22 mouse cellular contexts compared by ENCODE assay signal in genomic region chr16:58450648-58451047, GRCm38 (mm10). TPM values are rescaled to one million over a fixed set of nuclear protein-coding genes. Genes with fewer than 3 reads are reported as not detected.
A peak's percentile ranks its signal among the peaks of the same experiment; 100 is the strongest.
DNase-seq lines count a peak whose midpoint lies in the region; ATAC-seq and TF ChIP-seq lines count a peak whose summit lies in the region.
"Had no signal": no experiment of that assay in that cellular context is flagged by ENCODE, and none has a peak within 500 bp of the region (broad histone marks: within the 10 kb centered on the region; RNA-seq: fewer than 3 reads in every experiment).

No protein-coding gene starts in this region.

- no peak overlapping the region for H3K9ac ChIP-seq in hindbrain, postnatal 0 days (replicated peaks; ENCODE audit: low read length)
- no peak overlapping the region for H3K9ac ChIP-seq in hindbrain, embryonic 13.5 days
- no peak overlapping the region for H3K9ac ChIP-seq in liver, embryonic 14.5 days (replicated peaks)
- no peak overlapping the region for H3K9ac ChIP-seq in liver, embryonic 11.5 days (ENCODE audit: low read depth, low read length)
- H3K9ac ChIP-seq: embryonic facial prominence, embryonic 13.5 days; forebrain, embryonic 12.5 days; heart, embryonic 15.5 days had no signal

- H3K4me2 ChIP-seq in hindbrain, postnatal 0 days (ENCODE audit: low read depth, low read length) = no peak overlapping the region
- no peak overlapping the region for H3K4me2 ChIP-seq in hindbrain, embryonic 13.5 days
- H3K4me2 ChIP-seq in liver, embryonic 14.5 days (ENCODE audit: low read depth) = no peak overlapping the region
- no peak overlapping the region for H3K4me2 ChIP-seq in liver, embryonic 11.5 days
- H3K4me2 ChIP-seq: embryonic facial prominence, embryonic 13.5 days; forebrain, embryonic 12.5 days; heart, embryonic 11.5 days; heart, embryonic 15.5 days had no signal

- no peak overlapping the region for H3K27ac ChIP-seq in hindbrain, postnatal 0 days
- no peak overlapping the region for H3K27ac ChIP-seq in hindbrain, embryonic 13.5 days
- no peak overlapping the region for H3K27ac ChIP-seq in liver, embryonic 14.5 days
- H3K27ac ChIP-seq in liver, embryonic 11.5 days (ENCODE audit: low read depth, low read length) = no peak overlapping the region
- H3K27ac ChIP-seq: embryonic facial prominence, embryonic 13.5 days; forebrain, embryonic 12.5 days; heart, embryonic 15.5 days had no signal

- H3K4me1 ChIP-seq in hindbrain, postnatal 0 days (ENCODE audit: insufficient read depth, low read length) = no peaks in the 10 kb centered on the region
- no peaks in the 10 kb centered on the region for H3K4me1 ChIP-seq in hindbrain, embryonic 13.5 days (replicated peaks)
- H3K4me1 ChIP-seq in liver, embryonic 14.5 days (replicated peaks; ENCODE audit: control insufficient read depth in 2 of 2, insufficient read depth in 2 of 2, low read length in 1 of 2) = peaks cover 37 to 38% of the 10 kb centered on the region in 2 experiments
- peaks cover 24% of the 10 kb centered on the region for H3K4me1 ChIP-seq in liver, embryonic 11.5 days (replicated peaks; ENCODE audit: control insufficient read depth, insufficient read depth, low read length)
- H3K4me1 ChIP-seq: embryonic facial prominence, embryonic 13.5 days; forebrain, embryonic 12.5 days had no signal

- TF ChIP-seq CTCF in hindbrain, postnatal 0 days (IDR thresholded peaks at IDR 0.05; ENCODE audit: low read depth) = peak; percentile 26
- TF ChIP-seq CTCF in liver, embryonic 14.5 days (IDR thresholded peaks at IDR 0.05; ENCODE audit: low read depth) = 0 out of 2 replicates have a peak, but pooled peaks have one; percentile 17

- TF ChIP-seq EP300 in liver, embryonic 14.5 days (IDR thresholded peaks at IDR 0.05; ENCODE audit: low read depth) = no peak

- H3K27me3 ChIP-seq in hindbrain, postnatal 0 days (ENCODE audit: insufficient read depth, low read length) = no peaks in the 10 kb centered on the region
- H3K27me3 ChIP-seq in hindbrain, embryonic 13.5 days = no peaks in the 10 kb centered on the region
- H3K27me3 ChIP-seq in liver, embryonic 14.5 days (ENCODE audit: control insufficient read depth, insufficient read depth, low read length) = no peaks in the 10 kb centered on the region
- H3K27me3 ChIP-seq in liver, embryonic 11.5 days (replicated peaks; ENCODE audit: control insufficient read depth, insufficient read depth, low read length) = no peaks in the 10 kb centered on the region
- H3K27me3 ChIP-seq: CH12.LX; embryonic facial prominence, embryonic 13.5 days; forebrain, embryonic 12.5 days; heart, embryonic 15.5 days had no signal

- WGBS in hindbrain, postnatal 0 days = 78% methylated on average over 6 of the region's 6 CpGs
- 70% methylated on average over 6 of the region's 6 CpGs for WGBS in hindbrain, embryonic 13.5 days
- WGBS in liver, embryonic 14.5 days (ENCODE audit: insufficient replicate concordance) = 50% methylated on average over 6 of the region's 6 CpGs
- WGBS in liver, embryonic 11.5 days = 66% methylated on average over 6 of the region's 6 CpGs

- DNase-seq in heart, adult 11 months = peak; percentile 91
- DNase-seq in heart, adult 8-10 months (ENCODE audit: low spot score) = no peak
- DNase-seq in hindbrain, postnatal 0 days (ENCODE audit: low spot score) = no peak
- DNase-seq in liver, embryonic 14.5 days (ENCODE audit: low read depth in 3 of 3, low spot score in 3 of 3) = no peak
- DNase-seq in liver, embryonic 11.5 days (ENCODE audit: low spot score) = no peak
- DNase-seq in 3T3-L1 (ENCODE audit: low read depth, low spot score) = peak; percentile 25
- no peak for DNase-seq in ovary, adult 18-20 months (ENCODE audit: low spot score)
- DNase-seq: adrenal gland, adult 2 months; adrenal gland, postnatal 25 days; cerebellum, adult 18-20 months; cerebellum, adult 9-11 months; cerebellum, postnatal 36 days; gastrocnemius, postnatal 25 days; heart, postnatal 36 days had no signal

- H3K4me3 ChIP-seq in hindbrain, postnatal 0 days (ENCODE audit: low read length) = no peak overlapping the region
- no peak overlapping the region for H3K4me3 ChIP-seq in hindbrain, embryonic 13.5 days
- H3K4me3 ChIP-seq in liver, embryonic 14.5 days (ENCODE audit: insufficient read depth in 1 of 2, low read depth in 2 of 2, low read length in 2 of 2) = no peak overlapping the region
- H3K4me3 ChIP-seq in liver, embryonic 11.5 days (ENCODE audit: low read depth, low read length) = no peak overlapping the region
- H3K4me3 ChIP-seq: embryonic facial prominence, embryonic 13.5 days; forebrain, embryonic 12.5 days; heart, embryonic 15.5 days had no signal

- peaks cover 9% of the 10 kb centered on the region; the same call in 1 of the 2 replicates for H3K36me3 ChIP-seq in hindbrain, postnatal 0 days (ENCODE audit: insufficient read depth, low read length)
- peaks cover 25% of the 10 kb centered on the region for H3K36me3 ChIP-seq in hindbrain, embryonic 13.5 days
- H3K36me3 ChIP-seq in liver, embryonic 14.5 days (replicated peaks; ENCODE audit: control insufficient read depth, insufficient read depth, low read depth) = no peaks in the 10 kb centered on the region
- peaks cover 8% of the 10 kb centered on the region; the same call in 1 of the 2 replicates for H3K36me3 ChIP-seq in liver, embryonic 11.5 days (ENCODE audit: control insufficient read depth, insufficient read depth, low read length)

- no peak for ATAC-seq in hindbrain, postnatal 0 days
- no peak for ATAC-seq in hindbrain, embryonic 13.5 days (ENCODE audit: low FRiP score)
- ATAC-seq in liver, embryonic 14.5 days (ENCODE audit: insufficient read depth) = no peak
- ATAC-seq in liver, embryonic 11.5 days (replicated peaks; ENCODE audit: low FRiP score) = no peak
- ATAC-seq: forebrain, embryonic 16.5 days; hindbrain, embryonic 16.5 days had no signal

- no peaks in the 10 kb centered on the region for H3K9me3 ChIP-seq in hindbrain, postnatal 0 days (ENCODE audit: low read length)
- no peaks in the 10 kb centered on the region for H3K9me3 ChIP-seq in hindbrain, embryonic 13.5 days
- H3K9me3 ChIP-seq in liver, embryonic 14.5 days (ENCODE audit: control insufficient read depth, low read length) = no peaks in the 10 kb centered on the region
- no peaks in the 10 kb centered on the region for H3K9me3 ChIP-seq in liver, embryonic 11.5 days (ENCODE audit: control insufficient read depth, low read length)
- H3K9me3 ChIP-seq: embryonic facial prominence, embryonic 13.5 days; forebrain, embryonic 12.5 days; heart, embryonic 15.5 days had no signal

RNA-seq across cellular contexts. Expression of gene Dcbld2, which starts 42.4 kb away (rescaled TPM):
- total RNA-seq in heart, adult 8-10 months (2022) = 10 to 100 TPM; 13.2 to 14.4 (median 14.1) TPM
- 28.9 and 37.1 TPM in 2 replicates for total RNA-seq in hindbrain, postnatal 0 days (2014; rRNA removed)
- 3.7 and 4.4 TPM in 2 replicates for polyA plus RNA-seq in hindbrain, postnatal 0 days (2015; fragmentation: Nextera tagmentation; extraction: Ambion mirVana)
- 5.0 and 5.9 TPM in 2 replicates for polyA plus RNA-seq in hindbrain, embryonic 13.5 days (2015; fragmentation: Nextera tagmentation; extraction: Ambion mirVana)
- 2.6 TPM in 2 replicates for polyA plus RNA-seq in liver, embryonic 14.5 days (2012; rRNA removed)
- 0.84 and 0.90 TPM in 2 replicates for polyA plus RNA-seq in liver, embryonic 14.5 days (2014; fragmentation: Nextera tagmentation; extraction: Ambion mirVana)
- polyA plus RNA-seq in liver, embryonic 11.5 days (2014; fragmentation: Nextera tagmentation; extraction: Ambion mirVana) = 9.1 and 9.4 TPM in 2 replicates

Comparison
In these comparisons a context has a peak if more than half of its experiments do, and no peak if none do; other contexts are left out.
1. DNase-seq: peak in heart, adult 11 months (single experiment) and 3T3-L1 (single experiment); none in heart, adult 8-10 months (single experiment), hindbrain, postnatal 0 days (single experiment), liver, embryonic 14.5 days (0 of 3), liver, embryonic 11.5 days (single experiment) and ovary, adult 18-20 months (single experiment).